Mouse (Mus musculus): ENCODE data around the gene Cemip.

- no peak for TF ChIP-seq CTCF (IDR thresholded peaks at IDR 0.05; ENCODE audit: low read depth)
- TF ChIP-seq EP300 (IDR thresholded peaks at IDR 0.05; ENCODE audit: low read depth), result no peak
Measured at GRCm38 (mm10) chr7:83904831-83905230, 181.5 kb downstream of the Cemip start.
